Mouse (Mus musculus) retina, postnatal 7 days (tissue): Measurements from ENCODE around the gene Cma1.
"Not testable (repeated sequence)": the region's sequence is repeated elsewhere in the genome, so short reads cannot be mapped to it uniquely, and the experiment has no call there.

ENCODE experiments used
- DNase-seq: peaks from one replicate; pipeline ENCODE4 v3.0.0-alpha.2; 2012; ENCODE audit warnings: low read depth, low spot score

Gene Cma1

DNA sequence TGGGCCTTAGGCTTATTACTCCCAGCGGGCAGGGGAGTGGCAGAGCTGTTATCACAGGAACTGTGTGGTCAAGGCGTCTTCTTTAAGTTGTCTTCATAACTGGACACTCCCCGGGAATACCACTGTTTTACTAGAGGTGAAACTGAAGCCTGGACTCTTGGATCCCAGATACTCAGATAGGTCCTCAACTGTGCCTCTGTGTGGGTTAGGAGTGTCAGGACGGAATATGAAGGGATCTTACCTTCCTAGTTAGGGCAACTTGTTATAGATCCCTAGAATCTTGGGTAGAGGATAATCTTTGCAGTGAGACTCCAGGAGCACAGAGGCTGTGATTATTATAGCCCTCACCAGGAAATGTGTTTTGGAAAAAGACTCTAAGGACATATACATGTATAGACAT lies at the start of gene Cma1:
Gene Cma1, minus strand, starts transcription at position 101 of the 400 bp plus-strand sequence.
- DNase-seq, result no peak

DNA sequence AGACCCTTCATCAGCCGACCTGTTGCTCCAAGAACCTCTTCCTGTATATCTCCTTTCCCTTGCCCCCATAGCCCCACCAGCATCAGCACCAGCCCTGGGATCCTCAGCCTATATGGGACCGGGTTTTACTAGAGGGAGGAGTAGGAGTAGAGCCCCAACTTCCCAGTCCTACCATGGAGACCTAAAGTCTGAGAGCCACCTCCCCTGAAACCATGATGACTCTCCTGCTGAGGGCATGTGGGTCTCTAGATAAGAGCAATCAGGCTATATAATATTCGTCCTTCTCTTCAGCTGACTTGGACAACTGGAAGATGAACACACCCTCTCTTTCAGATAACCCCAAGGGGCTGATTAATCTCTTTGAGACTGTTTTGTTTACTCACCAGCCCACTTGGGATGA lies 43.0 kb upstream of the Cma1 start:
- not testable (repeated sequence) for DNase-seq

GRCm38 (mm10) chr14:55963900-55964299 lies 19.4 kb upstream of the Cma1 start:
- DNase-seq, result not testable (repeated sequence)

- DNase-seq, result no peak
These were observed 18.8 kb upstream of the Cma1 start for GRCm38 (mm10) chr14:55963263-55963662.

- DNase-seq, result no peak
These were observed 6.0 kb upstream of the Cma1 start, which contains the start of gene Cma2 for GRCm38 (mm10) chr14:55950346-55951030. Gene Cma2, plus strand, starts transcription at chr14:55950980.

- DNase-seq, result no peak
These were observed 1.9 kb upstream of the Cma1 start for GRCm38 (mm10) chr14:55946269-55946969.

GRCm38 (mm10) chr14:55943601-55944000 lies 874 bp downstream of the Cma1 start:
- DNase-seq, result no peak

- no peak for DNase-seq
These were observed 4.2 kb downstream of the Cma1 start for GRCm38 (mm10) chr14:55940070-55940800.

GRCm38 (mm10) chr14:55933586-55933985 lies 10.9 kb downstream of the Cma1 start:
- no peak for DNase-seq

- no peak for DNase-seq
These were observed 15.0 kb downstream of the Cma1 start for GRCm38 (mm10) chr14:55929263-55929997.

DNA sequence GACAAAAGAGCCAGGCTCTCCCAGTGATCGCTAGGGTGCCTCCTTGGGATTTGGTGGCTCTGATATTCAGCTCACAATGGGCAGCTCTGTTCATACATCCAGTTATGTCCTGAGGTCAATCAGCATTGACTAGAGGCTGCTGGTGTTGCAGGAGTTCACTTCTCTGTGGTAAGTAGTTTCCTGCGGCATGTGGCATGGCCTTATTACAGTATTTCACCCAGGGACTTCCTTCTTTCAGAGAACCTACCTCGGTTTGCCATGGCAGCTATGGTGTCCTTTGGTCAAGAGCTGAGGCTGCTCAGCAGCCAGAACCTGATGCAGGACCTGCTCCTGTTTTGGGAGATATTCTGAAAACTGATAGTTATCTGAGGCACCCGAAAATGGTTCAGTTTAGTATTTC lies 17.6 kb downstream of the Cma1 start:
- DNase-seq, result no peak

DNA sequence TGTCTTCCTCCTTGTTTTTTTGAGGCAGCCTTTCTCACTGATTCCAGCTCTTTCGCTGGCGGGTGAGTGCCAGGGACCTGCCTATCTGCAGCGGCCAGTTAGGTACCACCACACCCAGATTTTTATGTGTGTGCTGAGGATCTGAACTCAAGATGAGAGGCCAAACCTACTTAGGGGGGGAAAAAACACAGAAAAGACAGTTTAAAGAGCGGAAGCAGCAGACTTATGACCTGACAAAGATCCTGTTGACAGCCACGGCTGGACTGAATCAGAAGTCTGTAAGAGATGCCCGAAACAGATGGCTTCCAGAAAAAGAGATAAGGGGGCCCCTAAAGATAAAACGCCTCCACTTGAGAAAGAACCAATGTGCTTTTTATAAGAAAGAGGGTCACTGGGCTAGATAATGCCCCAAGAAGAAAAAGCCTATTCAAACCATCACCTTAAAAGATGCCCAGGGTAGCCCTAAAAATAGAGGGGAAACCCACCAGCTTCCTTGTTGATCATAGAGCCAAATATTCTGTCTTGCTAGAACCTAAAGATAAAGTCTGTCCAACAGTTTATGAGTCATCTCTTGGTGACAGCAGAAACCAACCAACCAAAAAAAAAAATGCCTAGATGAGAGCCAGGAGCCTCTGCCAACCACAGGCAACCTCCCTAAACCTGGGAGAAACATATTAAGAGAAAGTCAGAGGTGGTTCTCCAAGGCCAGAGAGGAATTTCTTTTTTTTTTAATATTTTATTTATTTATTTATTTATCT lies 21.8 kb downstream of the Cma1 start:
- DNase-seq, result no peak

- peak; percentile 83 for DNase-seq
These were observed 26.0 kb downstream of the Cma1 start for GRCm38 (mm10) chr14:55918240-55919082.

DNA sequence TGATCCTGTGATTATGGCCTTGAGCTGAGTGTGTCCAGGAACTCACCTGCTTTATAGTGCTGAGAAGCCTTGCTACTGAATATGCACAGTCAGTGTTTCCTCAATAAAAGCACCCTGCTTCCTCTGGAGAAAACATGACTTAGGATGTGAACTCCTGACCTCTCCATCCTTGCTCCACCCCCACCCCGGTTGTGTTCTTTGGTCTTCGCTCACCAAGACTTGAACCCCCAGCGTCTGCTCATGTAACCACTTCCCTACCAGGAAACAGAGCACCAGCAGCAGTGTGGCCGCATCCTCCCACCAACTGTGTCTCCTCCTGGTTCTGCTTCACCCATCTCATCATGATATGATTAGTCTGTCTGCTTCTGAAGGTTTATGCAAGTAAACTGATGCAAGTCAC lies 31.1 kb downstream of the Cma1 start:
- no peak for DNase-seq

GRCm38 (mm10) chr14:55905518-55905917 lies 39.0 kb downstream of the Cma1 start:
- DNase-seq, result no peak

DNA sequence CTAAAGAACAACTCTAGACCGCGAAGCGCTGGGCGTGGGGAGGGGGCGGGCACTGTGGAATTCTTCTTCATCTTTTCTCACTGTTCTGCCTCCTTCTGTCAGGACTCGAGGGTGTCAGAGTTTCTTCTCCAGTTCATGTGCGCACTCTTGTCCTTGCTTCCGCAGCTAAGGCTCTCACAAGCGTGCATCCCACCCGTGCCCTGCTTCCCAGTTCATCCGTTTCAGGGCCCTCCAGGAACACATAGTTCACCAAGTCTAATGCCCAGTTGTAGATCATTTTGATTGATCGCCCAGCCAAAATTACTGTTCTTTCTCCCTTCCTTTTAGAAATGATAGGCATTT lies 44.1 kb downstream of the Cma1 start:
- DNase-seq, result no peak

GRCm38 (mm10) chr14:55899701-55900413 lies 44.6 kb downstream of the Cma1 start, which contains the start of gene Sdr39u1:
Gene Sdr39u1, minus strand, starts transcription at chr14:55900293.
- DNase-seq, result peak; percentile 86

DNA sequence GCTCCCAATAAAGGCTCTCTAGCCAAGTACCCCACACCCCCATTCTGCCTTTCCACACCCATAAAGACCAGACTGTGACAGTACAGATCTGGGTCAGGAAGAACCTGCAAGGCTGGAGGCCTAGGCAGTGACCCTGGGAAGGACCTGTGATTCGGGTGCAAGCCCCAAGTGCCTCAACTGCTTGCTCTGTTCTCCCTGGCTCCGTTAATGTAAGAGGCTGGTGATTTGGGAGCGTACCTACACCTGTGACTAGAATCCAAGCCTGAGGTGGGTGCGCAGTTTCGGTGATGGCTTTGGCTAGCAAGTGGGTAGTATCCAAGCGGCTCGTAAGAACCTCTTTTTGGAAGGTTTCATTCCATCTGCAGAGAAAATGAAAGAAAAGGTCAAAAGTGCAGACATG lies 45.5 kb downstream of the Cma1 start:
- DNase-seq, result no peak

GRCm38 (mm10) chr14:55897671-55898070 lies 46.8 kb downstream of the Cma1 start:
- no peak for DNase-seq
